17 mouse cellular contexts compared by ENCODE assay signal in the genomic region with DNA sequence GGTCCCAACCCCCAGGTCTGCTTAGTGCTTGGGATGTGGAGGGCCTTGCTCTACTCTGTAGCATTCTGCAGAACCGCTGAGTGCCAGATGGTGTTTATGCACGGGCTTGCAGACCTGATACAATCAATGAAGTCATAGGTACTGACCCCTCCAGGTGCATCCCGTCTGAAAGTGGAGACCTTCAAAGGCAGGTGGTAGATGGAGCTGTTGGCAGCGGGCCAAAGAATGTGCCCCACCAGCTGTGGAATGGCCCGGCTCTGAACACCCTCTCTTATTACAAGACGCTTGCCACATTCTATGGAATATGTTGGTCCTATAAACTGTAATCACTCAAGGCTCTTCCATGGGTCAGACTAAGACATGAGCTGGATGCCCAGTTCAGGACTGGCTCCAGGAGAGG.
DNase-seq lines count a peak whose midpoint lies in the region; ATAC-seq lines count a peak whose summit lies in the region.
"Had no signal": no experiment of that assay in that cellular context is flagged by ENCODE, and none has a peak within 500 bp of the region (broad histone marks: within the 10 kb centered on the region; RNA-seq: fewer than 3 reads in every experiment).

No protein-coding gene starts in this region.

- no peaks in the 10 kb centered on the region for H3K4me1 ChIP-seq in embryonic facial prominence, embryonic 11.5 days (ENCODE audit: control insufficient read depth, insufficient read depth, low read length)
- peaks cover 44% of the 10 kb centered on the region for H3K4me1 ChIP-seq in limb, embryonic 12.5 days (replicated peaks)
- H3K4me1 ChIP-seq: midbrain, embryonic 13.5 days had no signal

- no peaks in the 10 kb centered on the region for H3K27me3 ChIP-seq in embryonic facial prominence, embryonic 11.5 days (ENCODE audit: control insufficient read depth, insufficient read depth, low read length)
- H3K27me3 ChIP-seq in limb, embryonic 12.5 days, result no peaks in the 10 kb centered on the region
- H3K27me3 ChIP-seq: midbrain, embryonic 13.5 days had no signal

- no peak overlapping the region for H3K4me3 ChIP-seq in embryonic facial prominence, embryonic 11.5 days (ENCODE audit: low read depth, low read length)
- no peak overlapping the region for H3K4me3 ChIP-seq in limb, embryonic 12.5 days (replicated peaks)
- H3K4me3 ChIP-seq: midbrain, embryonic 13.5 days had no signal

- no peak overlapping the region for H3K4me2 ChIP-seq in embryonic facial prominence, embryonic 11.5 days (ENCODE audit: low read depth, low read length)
- H3K4me2 ChIP-seq in limb, embryonic 12.5 days, result no peak overlapping the region
- H3K4me2 ChIP-seq: midbrain, embryonic 13.5 days had no signal

- ATAC-seq in embryonic facial prominence, embryonic 11.5 days (replicated peaks; ENCODE audit: insufficient number of reproducible peaks, low FRiP score, low TSS enrichment, low read depth), result peak; percentile 77
- peak; percentile 91 for ATAC-seq in limb, embryonic 12.5 days (ENCODE audit: insufficient number of reproducible peaks, insufficient read depth, low FRiP score, low TSS enrichment, low read depth)
- ATAC-seq: forebrain, embryonic 14.5 days; midbrain, embryonic 13.5 days had no signal

- DNase-seq in embryo, embryonic 11 days, result peak; percentile 59
- DNase-seq in embryo, embryonic 10.5 days (ENCODE audit: low spot score), result no peak
- DNase-seq in kidney, postnatal 10 days, result peak; percentile 33
- no peak for DNase-seq in kidney, postnatal 36 days
- peak; percentile 77 for DNase-seq in embryonic facial prominence, embryonic 11.5 days (ENCODE audit: low spot score)
- DNase-seq in gastrocnemius, adult 8-10 months (ENCODE audit: low spot score in 2 of 2), result no peak
- no peak for DNase-seq in layer of hippocampus, postnatal 10 days (ENCODE audit: low spot score in 2 of 2)
- DNase-seq: adrenal gland, adult 8-10 months; cerebellum, adult 9-10 months; heart, postnatal 14 days; kidney, postnatal 25 days; layer of hippocampus, postnatal 36 days; lung, postnatal 36 days; thymus, postnatal 25 days had no signal

- no peaks in the 10 kb centered on the region for H3K9me3 ChIP-seq in embryonic facial prominence, embryonic 11.5 days (replicated peaks; ENCODE audit: control insufficient read depth, low read length)
- H3K9me3 ChIP-seq in limb, embryonic 12.5 days, result no peaks in the 10 kb centered on the region
- H3K9me3 ChIP-seq: midbrain, embryonic 13.5 days had no signal

- H3K36me3 ChIP-seq in embryonic facial prominence, embryonic 11.5 days (replicated peaks; ENCODE audit: control insufficient read depth, insufficient read depth, low read depth, low read length), result no peaks in the 10 kb centered on the region
- H3K36me3 ChIP-seq in limb, embryonic 12.5 days, result no peaks in the 10 kb centered on the region
- H3K36me3 ChIP-seq: midbrain, embryonic 13.5 days had no signal

- H3K9ac ChIP-seq in embryonic facial prominence, embryonic 11.5 days (replicated peaks; ENCODE audit: low read length), result no peak overlapping the region
- H3K9ac ChIP-seq in limb, embryonic 12.5 days (replicated peaks), result no peak overlapping the region
- H3K9ac ChIP-seq: midbrain, embryonic 13.5 days had no signal

- WGBS in embryonic facial prominence, embryonic 11.5 days, result 53% methylated on average over 6 of the region's 6 CpGs
- 19% methylated on average over 6 of the region's 6 CpGs for WGBS in limb, embryonic 12.5 days

- no peak overlapping the region for H3K27ac ChIP-seq in embryonic facial prominence, embryonic 11.5 days (replicated peaks; ENCODE audit: low read depth, low read length)
- 0 out of 2 replicates have a peak overlapping the region, but pooled peaks have one; percentile 30 for H3K27ac ChIP-seq in limb, embryonic 12.5 days
- H3K27ac ChIP-seq: midbrain, embryonic 13.5 days had no signal

Comparison
In these comparisons a context has a peak if more than half of its experiments do, and no peak if none do; other contexts are left out.
1. DNase-seq: peak in embryo, embryonic 11 days (single experiment), kidney, postnatal 10 days (single experiment) and embryonic facial prominence, embryonic 11.5 days (single experiment); none in embryo, embryonic 10.5 days (single experiment), kidney, postnatal 36 days (0 of 2), gastrocnemius, adult 8-10 months (0 of 2) and layer of hippocampus, postnatal 10 days (0 of 2).